Mouse (Mus musculus) intestine, embryonic 15.5 days (tissue): Measurements from ENCODE around the gene Becn1. TPM values are rescaled to one million over a fixed set of nuclear protein-coding genes. Genes with fewer than 3 reads are reported as not detected.

Source experiments
- ATAC-seq: fragments of 200-750 bp; cut with Nextera tagmentation; 2 replicates; pipeline ENCODE4 v1.8.0; 2017; ENCODE audit warnings: moderate TSS enrichment, moderate library complexity
- H3K27ac ChIP-seq: fragments of 300-500 bp; sonication (generic); 2 replicates; pipeline ENCODE4 v1.5.1; 2015; ENCODE audit warnings: mild to moderate bottlenecking, inconsistent platforms
- H3K27me3 ChIP-seq: fragments of 300-500 bp; sonication (generic); replicated peaks from 2 replicates; pipeline ENCODE4 v1.6.1; 2015; ENCODE audit warnings: inconsistent platforms
- H3K36me3 ChIP-seq: fragments of 300-500 bp; sonication (generic); 2 replicates; pipeline ENCODE4 v1.6.1; 2015; ENCODE audit warnings: inconsistent platforms
- H3K4me1 ChIP-seq: fragments of 300-500 bp; sonication (generic); replicated peaks from 2 replicates; pipeline ENCODE4 v1.6.1; 2015; ENCODE audit warnings: inconsistent platforms
- H3K4me2 ChIP-seq: fragments of 300-500 bp; sonication (generic); replicated peaks from 2 replicates; pipeline ENCODE4 v1.6.1; 2015; ENCODE audit warnings: mild to moderate bottlenecking, inconsistent platforms
- H3K4me3 ChIP-seq: fragments of 300-500 bp; sonication (generic); replicated peaks from 2 replicates; pipeline ENCODE4 v1.5.1; 2015; ENCODE audit warnings: inconsistent platforms
- H3K9ac ChIP-seq: fragments of 300-500 bp; sonication (generic); 2 replicates; pipeline ENCODE4 v1.6.1; 2015; ENCODE audit warnings: inconsistent platforms
- H3K9me3 ChIP-seq: fragments of 300-500 bp; sonication (generic); 2 replicates; pipeline ENCODE4 v1.6.1; 2016; ENCODE audit warnings: inconsistent platforms
- WGBS: fragments of 180-500 bp; shearing (Covaris S2); methylation state at CpG from one replicate; pipeline ENCODE4 v1.1.7; 2015; 5-methylcytosine and 5-hydroxymethylcytosine counted together
- polyA plus RNA-seq: library from polyadenylated mRNA; unstranded; fragments of >200 nt; fragmentation: Nextera tagmentation; extraction: Ambion mirVana; gene quantifications from 2 replicates; pipeline ENCODE4 v1.2.1, GENCODE M21; 2015

Becn1 gene
- polyA plus RNA-seq, 1 experiment from 2014 or later, result 132 TPM

GRCm38 (mm10) chr11:101262272-101262967 lies 39.7 kb downstream of the Becn1 start:
- no peak overlapping the region for H3K27ac ChIP-seq
- H3K4me3 ChIP-seq, result peak overlapping the region; percentile 72
- H3K27me3 ChIP-seq, result peaks cover 7% of the 10 kb centered on the region; the same call in 1 of the 2 replicates
- ATAC-seq, result no peak
- H3K4me2 ChIP-seq, result peak overlapping the region; percentile 97
- H3K9ac ChIP-seq, result peak overlapping the region; percentile 23
- H3K4me1 ChIP-seq, result peaks cover 49% of the 10 kb centered on the region
- H3K9me3 ChIP-seq, result no peaks in the 10 kb centered on the region
- 8% methylated on average over 24 of the region's 24 CpGs for WGBS
- peaks cover 6% of the 10 kb centered on the region; the same call in 1 of the 2 replicates for H3K36me3 ChIP-seq

- Histone ChIP-seq H3K27me3 (peaks cover 7% of the 10 kb centered on the region; the same call in 1 of the 2 replicates), H3K27ac (peak overlapping the region; percentile 90), H3K9me3 (no peaks in the 10 kb centered on the region), H3K36me3 (peaks cover 13% of the 10 kb centered on the region), H3K9ac (peak overlapping the region; percentile 81), H3K4me1 (peaks cover 49% of the 10 kb centered on the region), H3K4me3 (peak overlapping the region; percentile 72), H3K4me2 (peak overlapping the region; percentile 97)
- ATAC-seq, result no peak
- WGBS, result under 1% methylated on average over 30 of the region's 30 CpGs
These were observed 41.2 kb downstream of the Becn1 start for GRCm38 (mm10) chr11:101260826-101261380.

GRCm38 (mm10) chr11:101259948-101260825 lies 41.9 kb downstream of the Becn1 start, which contains the start of gene Wnk4:
Gene Wnk4, plus strand, starts transcription at chr11:101260567.
- peaks cover 46% of the 10 kb centered on the region for H3K4me1 ChIP-seq

GRCm38 (mm10) chr11:101259261-101259712 lies 42.8 kb downstream of the Becn1 start:
- peak; percentile 57 for ATAC-seq
- Histone ChIP-seq H3K9ac (peak overlapping the region; percentile 3; the same call in 1 of the 2 replicates), H3K4me2 (peak overlapping the region; percentile 97), H3K4me3 (peak overlapping the region; percentile 72; the same call in 1 of the 2 replicates), H3K9me3 (no peaks in the 10 kb centered on the region), H3K4me1 (peaks cover 44% of the 10 kb centered on the region), H3K36me3 (peaks cover 13% of the 10 kb centered on the region), H3K27me3 (peaks cover 7% of the 10 kb centered on the region; the same call in 1 of the 2 replicates), H3K27ac (peak overlapping the region; percentile 90)
- WGBS, result 11% methylated on average over 6 of the region's 6 CpGs

More at GRCm38 (mm10) chr11:101259948-101260825, 41.9 kb downstream of the Becn1 start, which contains the start of gene Wnk4:
- Histone ChIP-seq H3K4me2 (peak within 1 kb of the TSS; percentile 97), H3K27me3 (peaks cover 7% of the 10 kb centered on the region; the same call in 1 of the 2 replicates), H3K27ac (peak within 1 kb of the TSS; percentile 90), H3K9ac (peak within 1 kb of the TSS; percentile 81), H3K4me3 (peak within 1 kb of the TSS; percentile 72), H3K9me3 (no peaks in the 10 kb centered on the region), H3K36me3 (peaks cover 13% of the 10 kb centered on the region)
- peak; percentile 90 for ATAC-seq
- under 1% methylated on average over 43 of the region's 43 CpGs for WGBS

GRCm38 (mm10) chr11:101255826-101256775 lies 46.0 kb downstream of the Becn1 start:
- no peak for ATAC-seq
- no peak overlapping the region for H3K4me2 ChIP-seq
- peaks cover 31% of the 10 kb centered on the region for H3K4me1 ChIP-seq
- H3K4me3 ChIP-seq, result no peak overlapping the region
- WGBS, result 86% methylated on average over 13 of the region's 13 CpGs
- H3K36me3 ChIP-seq, result peaks cover 13% of the 10 kb centered on the region
- H3K27me3 ChIP-seq, result no peaks in the 10 kb centered on the region
- no peak overlapping the region for H3K9ac ChIP-seq
- H3K27ac ChIP-seq, result no peak overlapping the region
- no peaks in the 10 kb centered on the region for H3K9me3 ChIP-seq

GRCm38 (mm10) chr11:101253613-101254389 lies 48.3 kb downstream of the Becn1 start, which contains the start of gene Vps25:
Gene Vps25, plus strand, starts transcription at chr11:101253707.
- peaks cover 13% of the 10 kb centered on the region for H3K36me3 ChIP-seq
- under 1% methylated on average over 40 of the region's 40 CpGs for WGBS
- peak within 1 kb of the TSS; percentile 91 for H3K9ac ChIP-seq

GRCm38 (mm10) chr11:101252941-101253340 lies 49.1 kb downstream of the Becn1 start:
- WGBS, result 4% methylated on average over 7 of the region's 7 CpGs
- H3K36me3 ChIP-seq, result peaks cover 7% of the 10 kb centered on the region
- ATAC-seq, result no peak

More at GRCm38 (mm10) chr11:101253613-101254389, 48.3 kb downstream of the Becn1 start, which contains the start of gene Vps25:
- no peaks in the 10 kb centered on the region for H3K9me3 ChIP-seq
- H3K4me3 ChIP-seq, result peak within 1 kb of the TSS; percentile 92
- peak within 1 kb of the TSS; percentile 86 for H3K4me2 ChIP-seq
- H3K27ac ChIP-seq, result peak within 1 kb of the TSS; percentile 95
- ATAC-seq, result peak; percentile 88
- no peaks in the 10 kb centered on the region for H3K27me3 ChIP-seq
- peaks cover 15% of the 10 kb centered on the region for H3K4me1 ChIP-seq

GRCm38 (mm10) chr11:101251031-101251430 lies 51.1 kb downstream of the Becn1 start:
- no peak for ATAC-seq
- no peak overlapping the region for H3K4me2 ChIP-seq
- 68% methylated on average over 2 of the region's 2 CpGs for WGBS

More at GRCm38 (mm10) chr11:101252941-101253340, 49.1 kb downstream of the Becn1 start:
- H3K27ac ChIP-seq, result peak overlapping the region; percentile 95
- peak overlapping the region; percentile 91 for H3K9ac ChIP-seq
- peaks cover 7% of the 10 kb centered on the region for H3K4me1 ChIP-seq
- no peaks in the 10 kb centered on the region for H3K9me3 ChIP-seq
- H3K27me3 ChIP-seq, result no peaks in the 10 kb centered on the region
- peak overlapping the region; percentile 86 for H3K4me2 ChIP-seq
- H3K4me3 ChIP-seq, result peak overlapping the region; percentile 92

GRCm38 (mm10) chr11:101248258-101248994 lies 53.7 kb downstream of the Becn1 start:
- 31% methylated on average over 14 of the region's 14 CpGs for WGBS
- H3K9ac ChIP-seq, result no peak overlapping the region

More at GRCm38 (mm10) chr11:101251031-101251430, 51.1 kb downstream of the Becn1 start:
- H3K4me1 ChIP-seq, result peaks cover 10% of the 10 kb centered on the region
- no peak overlapping the region for H3K4me3 ChIP-seq
- H3K27ac ChIP-seq, result no peak overlapping the region
- H3K27me3 ChIP-seq, result no peaks in the 10 kb centered on the region
- H3K9ac ChIP-seq, result no peak overlapping the region
- H3K9me3 ChIP-seq, result no peaks in the 10 kb centered on the region
- peaks cover 1% of the 10 kb centered on the region; the same call in 1 of the 2 replicates for H3K36me3 ChIP-seq

More at GRCm38 (mm10) chr11:101248258-101248994, 53.7 kb downstream of the Becn1 start:
- 0 out of 2 replicates have a peak, but pooled peaks have one; percentile 13 for ATAC-seq
- no peaks in the 10 kb centered on the region for H3K36me3 ChIP-seq
- no peaks in the 10 kb centered on the region for H3K9me3 ChIP-seq
- H3K27me3 ChIP-seq, result no peaks in the 10 kb centered on the region
- peaks cover 15% of the 10 kb centered on the region for H3K4me1 ChIP-seq
- H3K4me3 ChIP-seq, result no peak overlapping the region
- peak overlapping the region; percentile 87 for H3K4me2 ChIP-seq
- peak overlapping the region; percentile 38; the same call in 1 of the 2 replicates for H3K27ac ChIP-seq
